Mouse (Mus musculus) bone marrow, adult 2 months (tissue): Measurements from ENCODE around the gene Grk3.

Experiments used
- CTCF ChIP-seq: fragments of 200-500 bp; IDR thresholded peaks from 2 replicates; pipeline ENCODE4 v1.5.1; 2011; ENCODE audit warnings: low read length, control low read depth; ENCODE audit not compliant: control insufficient read depth, insufficient read depth
- POLR2A ChIP-seq: fragments of 200-500 bp; IDR thresholded peaks from 2 replicates; pipeline ENCODE4 v1.6.1; 2011; ENCODE audit warnings: low read depth, mild to moderate bottlenecking, control low read depth, low read length, borderline replicate concordance; ENCODE audit not compliant: control insufficient read depth

GRCm38 (mm10) chr5:112910381-112910780, 105.2 kb downstream of the Grk3 start:
- TF ChIP-seq CTCF (no peak), POLR2A (no peak)
